Mouse (Mus musculus): Measurements from ENCODE around the gene Rtraf. TPM values are rescaled to one million over a fixed set of nuclear protein-coding genes. Genes with fewer than 3 reads are reported as not detected.

Gene Rtraf
- total RNA-seq (2023) = 10 to 100 TPM; 26.8 to 30.3 TPM

GRCm38 (mm10) chr14:19823321-19824142, at the start of gene Rtraf:
Gene Rtraf, minus strand, starts transcription at chr14:19823824.

Other genes with a start within 250 kb of the Rtraf start
- not detected for gene Gm2237, start 238.7 kb downstream of the Rtraf start, total RNA-seq (2023)
- gene Gm5458, start 221.2 kb downstream of the Rtraf start, total RNA-seq (2023) = not detected
- gene Nid2, start 72.6 kb downstream of the Rtraf start, total RNA-seq (2023) = under 1 TPM; 0.15 to 0.31 TPM
- 100 to 1,000 TPM in 1 of 2 experiments, 10 to 100 TPM in 1; 99.7 to 105 TPM for gene Gng2, start 153.8 kb upstream of the Rtraf start, total RNA-seq (2023)